Mouse (Mus musculus): ENCODE measurements at regions not wholly inside any gene's neighbourhood (a gene's known extent, or its start where the extent isn't known, plus 50 kb on each side); places are given as distances from the start of the nearest gene placed in this dataset.
A peak's percentile ranks its signal among the peaks of the same experiment; 100 is the strongest.
"Not testable (repeated sequence)": the region's sequence is repeated elsewhere in the genome, so short reads cannot be mapped to it uniquely, and the experiment has no call there.

- not testable (repeated sequence) for H3K4me1 ChIP-seq (ENCODE audit: control insufficient read depth, insufficient read depth, low read length); ATAC-seq; H3K4me2 ChIP-seq (ENCODE audit: low read depth, low read length); H3K9ac ChIP-seq (ENCODE audit: low read depth, low read length); H3K4me3 ChIP-seq (ENCODE audit: low read length); H3K9me3 ChIP-seq (ENCODE audit: control insufficient read depth, low read length); H3K27ac ChIP-seq (ENCODE audit: low read length); H3K36me3 ChIP-seq (ENCODE audit: control insufficient read depth, insufficient read depth, low read length); H3K27me3 ChIP-seq (replicated peaks; ENCODE audit: control insufficient read depth, insufficient read depth, low read length)
- 92% methylated on average over 3 of the region's 3 CpGs for WGBS
These were observed 91.7 kb upstream of the Slc22a30 start for GRCm38 (mm10) chr19:8496561-8496960.

GRCm38 (mm10) chr19:8497526-8497925 is 92.6 kb upstream of the Slc22a30 start:
- not testable (repeated sequence) for H3K9me3 ChIP-seq (ENCODE audit: control insufficient read depth, low read length); H3K36me3 ChIP-seq (ENCODE audit: control insufficient read depth, insufficient read depth, low read length); ATAC-seq; H3K9ac ChIP-seq (ENCODE audit: low read depth, low read length); H3K27ac ChIP-seq (ENCODE audit: low read length); H3K27me3 ChIP-seq (replicated peaks; ENCODE audit: control insufficient read depth, insufficient read depth, low read length); H3K4me2 ChIP-seq (ENCODE audit: low read depth, low read length); H3K4me3 ChIP-seq (ENCODE audit: low read length); H3K4me1 ChIP-seq (ENCODE audit: control insufficient read depth, insufficient read depth, low read length)
- 89% methylated on average over 2 of the region's 2 CpGs for WGBS

DNA sequence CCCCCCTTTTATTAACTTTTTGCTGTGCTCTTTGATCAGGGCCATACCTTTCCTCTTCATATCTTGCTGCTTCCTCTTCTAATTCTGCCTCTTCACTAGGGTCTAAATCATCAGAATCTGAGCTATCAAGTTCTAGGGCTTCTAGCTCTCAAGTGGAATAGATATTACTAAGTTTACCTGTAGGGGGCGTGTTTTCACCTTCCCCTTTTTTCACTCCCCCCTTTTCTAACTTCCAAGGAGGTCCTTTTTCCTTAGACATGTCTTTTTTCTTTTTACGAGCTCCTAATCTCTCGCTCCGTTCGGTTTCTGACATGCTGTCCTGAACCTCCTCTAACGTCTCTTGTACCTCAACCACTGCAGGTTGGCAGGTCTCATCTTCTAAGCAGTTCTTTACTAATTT is 73.3 kb upstream of the Slc22a8 start:
- 0 out of 2 replicates have a peak overlapping the region, but pooled peaks have one; percentile 35 for H3K4me2 ChIP-seq (ENCODE audit: low read depth, low read length)

DNA sequence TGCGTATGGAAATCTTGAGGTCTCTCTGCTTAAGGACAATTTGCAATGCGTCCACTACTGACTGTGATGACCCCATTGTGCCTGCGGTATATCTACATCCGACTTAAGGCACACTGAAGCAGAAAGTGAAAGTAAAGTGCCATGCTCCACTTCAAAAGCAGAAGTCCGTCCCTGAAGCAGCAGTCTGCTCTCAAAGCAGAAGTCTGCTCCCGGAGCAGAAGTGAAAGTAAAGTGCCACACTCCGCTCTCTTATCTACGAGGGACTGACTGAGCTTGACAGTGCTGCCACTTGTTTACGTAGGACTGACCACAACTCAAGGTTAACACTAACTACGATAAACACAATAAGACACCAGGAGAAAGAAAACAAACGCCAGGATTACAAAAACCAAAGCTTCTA is 72.8 kb upstream of the Slc22a8 start:
- ATAC-seq = no peak
- Histone ChIP-seq H3K4me2 (ENCODE audit: low read depth, low read length) (peak overlapping the region; percentile 35; the same call in 1 of the 2 replicates), H3K4me1 (ENCODE audit: control insufficient read depth, insufficient read depth, low read length) (no peaks in the 10 kb centered on the region), H3K9ac (ENCODE audit: low read depth, low read length) (no peak overlapping the region), H3K4me3 (ENCODE audit: low read length) (peak overlapping the region; percentile 36), H3K27ac (ENCODE audit: low read length) (no peak overlapping the region), H3K9me3 (ENCODE audit: control insufficient read depth, low read length) (no peaks in the 10 kb centered on the region), H3K27me3 (replicated peaks; ENCODE audit: control insufficient read depth, insufficient read depth, low read length) (no peaks in the 10 kb centered on the region), H3K36me3 (ENCODE audit: control insufficient read depth, insufficient read depth, low read length) (no peaks in the 10 kb centered on the region)
- 59% methylated on average over 11 of the region's 11 CpGs for WGBS

More for the DNA sequence above, 73.3 kb upstream of the Slc22a8 start:
- H3K4me1 ChIP-seq (ENCODE audit: control insufficient read depth, insufficient read depth, low read length); H3K9me3 ChIP-seq (ENCODE audit: control insufficient read depth, low read length); H3K9ac ChIP-seq (ENCODE audit: low read depth, low read length); H3K27ac ChIP-seq (ENCODE audit: low read length); H3K27me3 ChIP-seq (replicated peaks; ENCODE audit: control insufficient read depth, insufficient read depth, low read length); ATAC-seq; H3K36me3 ChIP-seq (ENCODE audit: control insufficient read depth, insufficient read depth, low read length); H3K4me3 ChIP-seq (ENCODE audit: low read length): not testable (repeated sequence)
- 78% methylated on average over 6 of the region's 6 CpGs for WGBS

GRCm38 (mm10) chr19:8518933-8519332 is 72.1 kb upstream of the Slc22a8 start:
- H3K9ac ChIP-seq (ENCODE audit: low read depth, low read length); H3K36me3 ChIP-seq (ENCODE audit: control insufficient read depth, insufficient read depth, low read length); H3K27me3 ChIP-seq (replicated peaks; ENCODE audit: control insufficient read depth, insufficient read depth, low read length); H3K9me3 ChIP-seq (ENCODE audit: control insufficient read depth, low read length); H3K4me2 ChIP-seq (ENCODE audit: low read depth, low read length); H3K4me3 ChIP-seq (ENCODE audit: low read length); H3K4me1 ChIP-seq (ENCODE audit: control insufficient read depth, insufficient read depth, low read length); ATAC-seq; H3K27ac ChIP-seq (ENCODE audit: low read length): not testable (repeated sequence)
- 89% methylated on average over 7 of the region's 7 CpGs for WGBS

- Histone ChIP-seq H3K4me1 (ENCODE audit: control insufficient read depth, insufficient read depth, low read length) (no peaks in the 10 kb centered on the region), H3K27me3 (replicated peaks; ENCODE audit: control insufficient read depth, insufficient read depth, low read length) (no peaks in the 10 kb centered on the region), H3K4me3 (ENCODE audit: low read length) (no peak overlapping the region), H3K9me3 (ENCODE audit: control insufficient read depth, low read length) (no peaks in the 10 kb centered on the region), H3K9ac (ENCODE audit: low read depth, low read length) (no peak overlapping the region), H3K27ac (ENCODE audit: low read length) (no peak overlapping the region), H3K4me2 (ENCODE audit: low read depth, low read length) (no peak overlapping the region), H3K36me3 (ENCODE audit: control insufficient read depth, insufficient read depth, low read length) (no peaks in the 10 kb centered on the region)
- 63% methylated on average over 3 of the region's 3 CpGs for WGBS
- no peak for ATAC-seq
These were observed 56.5 kb upstream of the Slc22a8 start for GRCm38 (mm10) chr19:8534597-8534996.

DNA sequence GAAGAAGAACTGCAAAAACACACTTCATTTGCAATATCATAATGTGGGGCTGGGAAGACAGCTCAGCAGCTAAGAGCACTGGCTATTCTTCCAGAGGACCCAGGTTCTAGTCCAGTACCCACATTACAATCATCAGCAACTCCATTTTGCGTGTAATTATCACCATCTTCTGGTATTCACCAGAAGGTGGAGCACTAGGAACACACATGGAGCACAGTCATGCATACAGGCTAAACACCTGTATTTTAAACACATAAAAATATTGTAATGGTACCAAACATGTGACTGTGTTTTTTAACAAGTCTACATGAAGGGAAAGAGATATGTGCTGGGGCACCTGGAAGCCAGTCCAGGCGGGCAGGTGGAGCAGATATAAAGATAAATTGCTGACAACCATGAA is 55.0 kb upstream of the Slc22a8 start:
- no peaks in the 10 kb centered on the region for H3K9me3 ChIP-seq (ENCODE audit: control insufficient read depth, low read length)
- 65% methylated on average over 2 of the region's 2 CpGs for WGBS
- no peaks in the 10 kb centered on the region for H3K27me3 ChIP-seq (replicated peaks; ENCODE audit: control insufficient read depth, insufficient read depth, low read length)

More for the DNA sequence above, 55.0 kb upstream of the Slc22a8 start:
- Histone ChIP-seq H3K4me3 (ENCODE audit: low read length) (no peak overlapping the region), H3K4me2 (ENCODE audit: low read depth, low read length) (no peak overlapping the region), H3K4me1 (ENCODE audit: control insufficient read depth, insufficient read depth, low read length) (no peaks in the 10 kb centered on the region), H3K9ac (ENCODE audit: low read depth, low read length) (no peak overlapping the region), H3K27ac (ENCODE audit: low read length) (no peak overlapping the region), H3K36me3 (ENCODE audit: control insufficient read depth, insufficient read depth, low read length) (no peaks in the 10 kb centered on the region)
- ATAC-seq = no peak

Data from intestine, embryonic 16.5 days (tissue).